Mouse (Mus musculus) embryonic fibroblast, embryonic 13.5 days (primary cell): Measurements from ENCODE around the gene Pnkp.

Source experiments
- CTCF ChIP-seq: IDR thresholded peaks from 2 replicates; pipeline ENCODE4 v1.5.1; 2011; ENCODE audit warnings: mild to moderate bottlenecking, control low read depth, low read length, moderate library complexity, borderline replicate concordance; ENCODE audit not compliant: insufficient read depth
- POLR2A ChIP-seq: IDR thresholded peaks from 2 replicates; pipeline ENCODE4 v1.6.1; 2011; ENCODE audit warnings: low read depth, mild to moderate bottlenecking, control low read depth, low read length, moderate library complexity

DNA sequence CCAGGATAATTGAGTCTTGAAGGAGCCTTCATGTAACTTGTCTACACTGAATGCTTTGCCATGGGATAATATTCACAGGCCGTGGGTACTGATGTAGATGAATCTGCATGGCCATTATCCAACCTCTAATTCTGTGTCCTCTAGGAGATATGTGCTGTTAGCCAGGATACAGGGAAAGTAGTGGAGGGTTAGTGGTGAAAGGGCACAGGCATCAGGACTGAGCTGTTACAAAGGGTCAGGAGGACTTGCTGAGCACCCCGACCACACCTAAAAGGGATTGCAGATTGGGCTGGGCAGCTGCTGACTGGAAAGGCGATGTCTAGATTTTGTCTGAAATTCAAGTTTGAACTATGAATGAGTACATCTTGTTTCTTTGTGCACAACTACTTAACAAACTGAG is 36.4 kb upstream of the Pnkp start:
- TF ChIP-seq CTCF: no peak
- TF ChIP-seq POLR2A: no peak
